In genomic region chr5:112210104-112210503, GRCm38 (mm10) we compare ENCODE assay signal across 8 mouse cellular contexts. TPM values are rescaled to one million over a fixed set of nuclear protein-coding genes. Genes with fewer than 3 reads are reported as not detected.
DNase-seq lines count a peak whose midpoint lies in the region; ATAC-seq lines count a peak whose summit lies in the region.

No protein-coding gene starts in this region.

- H3K4me1 ChIP-seq in limb, embryonic 10.5 days = peaks cover 42% of the 10 kb centered on the region
- peaks cover 8% of the 10 kb centered on the region for H3K4me1 ChIP-seq in neural tube, embryonic 11.5 days (ENCODE audit: control insufficient read depth, insufficient read depth, low read length)

- ATAC-seq in neural tube, embryonic 11.5 days (ENCODE audit: insufficient read depth, low FRiP score, low TSS enrichment) = no peak
- ATAC-seq in inflammation-experienced regulatory T-cells, adult 6 months = no peak

- no peak overlapping the region for H3K4me3 ChIP-seq in limb, embryonic 10.5 days
- no peak overlapping the region for H3K4me3 ChIP-seq in neural tube, embryonic 11.5 days (ENCODE audit: low read depth, low read length)

- no peaks in the 10 kb centered on the region for H3K9me3 ChIP-seq in limb, embryonic 10.5 days (replicated peaks)
- no peaks in the 10 kb centered on the region for H3K9me3 ChIP-seq in neural tube, embryonic 11.5 days (ENCODE audit: control insufficient read depth, low read length)

- no peak overlapping the region for H3K4me2 ChIP-seq in neural tube, embryonic 11.5 days (ENCODE audit: low read depth)

- 0 out of 2 replicates have a peak, but pooled peaks cover 3% of the 10 kb centered on the region for H3K27me3 ChIP-seq in limb, embryonic 10.5 days (ENCODE audit: low read depth, poor library complexity, severe bottlenecking)
- no peaks in the 10 kb centered on the region for H3K27me3 ChIP-seq in neural tube, embryonic 11.5 days (ENCODE audit: control insufficient read depth, insufficient read depth, low read length)

- H3K27ac ChIP-seq in limb, embryonic 10.5 days = no peak overlapping the region
- H3K27ac ChIP-seq in neural tube, embryonic 11.5 days (ENCODE audit: low read depth, low read length) = no peak overlapping the region

- WGBS in limb, embryonic 10.5 days = 27% methylated on average over 8 of the region's 8 CpGs
- 35% methylated on average over 8 of the region's 8 CpGs for WGBS in neural tube, embryonic 11.5 days

- no peak overlapping the region for H3K9ac ChIP-seq in neural tube, embryonic 11.5 days (ENCODE audit: low read length)

- intact Hi-C loops in left cerebral cortex, postnatal 36 days (cut with DNase I) = no loop called here

- DNase-seq in left cerebral cortex, adult 18-20 months (ENCODE audit: low spot score in 2 of 2) = peak; percentile 52 to 72
- no peak for DNase-seq in left cerebral cortex, postnatal 36 days (ENCODE audit: low spot score in 2 of 2)
- DNase-seq in Muller cell, postnatal 12 days (ENCODE audit: inconsistent ontology term) = peak; percentile 31
- peak; percentile 24 for DNase-seq in c-Kit-negative CD71-positive TER-119-positive erythroid progenitor cells, embryonic 14.5 days (ENCODE audit: low read depth, low spot score)
- DNase-seq in gastrocnemius, postnatal 10 days = peak; percentile 63
- DNase-seq in limb, embryonic 10.5 days (ENCODE audit: low spot score) = peak; percentile 81
- DNase-seq in neural tube, embryonic 11.5 days (ENCODE audit: low spot score) = peak; percentile 82

- H3K36me3 ChIP-seq in limb, embryonic 10.5 days = no peaks in the 10 kb centered on the region
- no peaks in the 10 kb centered on the region for H3K36me3 ChIP-seq in neural tube, embryonic 11.5 days (ENCODE audit: control insufficient read depth, insufficient read depth, low read length)

RNA-seq across cellular contexts. Expression of gene Cryba4, which starts 42.2 kb away (rescaled TPM):
- total RNA-seq in left cerebral cortex, adult 18-20 months (2021) = 1 to 10 TPM in 1 of 2 experiments, not detected in 1; 1.0 TPM
- total RNA-seq in left cerebral cortex, postnatal 36 days (2021) = under 1 TPM; 0.59 to 0.95 TPM
- under 1 TPM; 0.33 to 0.61 TPM for total RNA-seq in gastrocnemius, postnatal 10 days (2021)
- polyA plus RNA-seq in limb, embryonic 10.5 days (2016; fragmentation: Nextera tagmentation; extraction: Ambion mirVana) = 0.34 and 0.46 TPM in 2 replicates
- polyA plus RNA-seq in neural tube, embryonic 11.5 days (2014; fragmentation: Nextera tagmentation; extraction: Ambion mirVana) = 0.53 and 1.3 TPM in 2 replicates
- polyA plus RNA-seq in inflammation-experienced regulatory T-cells, adult 6 months (2017; shearing (Covaris generic)) = 1 to 10 TPM in 1 of 3 experiments, under 1 TPM in 1, not detected in 1; 0.56 to 1.3 TPM

RNA-seq across cellular contexts. Expression of gene Crybb1, which starts 45.5 kb away (rescaled TPM):
- 1 to 10 TPM; 5.9 to 8.5 TPM for total RNA-seq in left cerebral cortex, adult 18-20 months (2021)
- 1 to 10 TPM; 7.1 to 10.0 TPM for total RNA-seq in left cerebral cortex, postnatal 36 days (2021)
- 1 to 10 TPM; 1.4 to 1.7 TPM for total RNA-seq in gastrocnemius, postnatal 10 days (2021)
- not detected in 2 replicates for polyA plus RNA-seq in limb, embryonic 10.5 days (2016; fragmentation: Nextera tagmentation; extraction: Ambion mirVana)
- polyA plus RNA-seq in neural tube, embryonic 11.5 days (2014; fragmentation: Nextera tagmentation; extraction: Ambion mirVana) = 0.53 and 0.90 TPM in 2 replicates
- polyA plus RNA-seq in inflammation-experienced regulatory T-cells, adult 6 months (2017; shearing (Covaris generic)) = under 1 TPM in 1 of 3 experiments, not detected in 2; 0.97 TPM

Comparison
In these comparisons a context has a peak if more than half of its experiments do, and no peak if none do; other contexts are left out.
1. DNase-seq: peak in left cerebral cortex, adult 18-20 months (2 of 2), Muller cell, postnatal 12 days (single experiment), c-Kit-negative CD71-positive TER-119-positive erythroid progenitor cells, embryonic 14.5 days (single experiment), gastrocnemius, postnatal 10 days (single experiment), limb, embryonic 10.5 days (single experiment) and neural tube, embryonic 11.5 days (single experiment); none in left cerebral cortex, postnatal 36 days (0 of 2).